Mouse (Mus musculus): ENCODE measurements around the gene A830031A19Rik.

A830031A19Rik gene

DNA sequence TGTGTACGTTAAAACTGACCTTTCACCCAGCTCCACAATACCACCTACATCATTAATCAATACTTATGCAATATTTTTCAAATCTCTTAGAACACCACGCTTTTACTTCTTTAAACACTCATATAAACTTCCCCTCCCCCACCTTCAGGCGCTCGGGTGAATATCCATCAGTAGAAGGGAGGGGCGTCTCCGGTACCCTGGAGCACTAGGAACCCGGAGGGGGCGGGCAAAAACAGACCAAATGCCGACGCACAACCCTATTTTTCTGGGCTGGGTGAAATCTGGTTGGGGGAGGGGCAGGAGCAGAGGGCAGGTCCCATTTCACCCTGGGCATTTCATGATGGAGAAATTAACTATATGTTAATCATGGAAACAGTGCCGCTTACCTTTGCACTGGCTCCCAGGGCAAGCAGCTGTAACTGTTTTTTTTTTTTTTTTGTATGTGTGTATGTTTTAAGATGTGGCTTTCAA is at the start of gene A830031A19Rik:
Gene A830031A19Rik, minus strand, starts transcription at position 421 of the 471 bp plus-strand sequence.
- WGBS = 2% methylated on average over 11 of the region's 11 CpGs

- WGBS = 57% methylated on average over 2 of the region's 2 CpGs
These were observed 49.1 kb upstream of the A830031A19Rik start for GRCm38 (mm10) chr11:24123991-24124390.

DNA sequence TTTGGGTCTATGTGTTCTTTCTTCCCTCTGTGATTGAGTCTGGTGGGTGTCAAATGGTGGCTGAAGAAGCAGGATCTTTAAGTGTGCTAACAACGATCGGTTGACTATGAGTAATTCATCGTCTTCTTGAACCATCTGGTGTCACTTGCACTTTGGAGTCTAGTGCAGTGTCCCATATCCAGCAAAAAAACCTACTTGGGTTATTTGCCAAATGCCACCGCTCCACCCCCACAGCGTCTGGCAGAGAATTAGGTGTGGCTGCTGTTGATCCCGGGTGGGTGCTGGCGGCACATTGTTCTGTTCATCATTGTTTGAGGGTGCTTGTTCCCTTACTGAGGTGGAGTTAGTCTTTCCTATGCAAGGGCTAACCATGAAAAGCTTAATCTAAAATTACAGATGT is 48.0 kb upstream of the A830031A19Rik start:
- 50% methylated on average over 7 of the region's 7 CpGs for WGBS

DNA sequence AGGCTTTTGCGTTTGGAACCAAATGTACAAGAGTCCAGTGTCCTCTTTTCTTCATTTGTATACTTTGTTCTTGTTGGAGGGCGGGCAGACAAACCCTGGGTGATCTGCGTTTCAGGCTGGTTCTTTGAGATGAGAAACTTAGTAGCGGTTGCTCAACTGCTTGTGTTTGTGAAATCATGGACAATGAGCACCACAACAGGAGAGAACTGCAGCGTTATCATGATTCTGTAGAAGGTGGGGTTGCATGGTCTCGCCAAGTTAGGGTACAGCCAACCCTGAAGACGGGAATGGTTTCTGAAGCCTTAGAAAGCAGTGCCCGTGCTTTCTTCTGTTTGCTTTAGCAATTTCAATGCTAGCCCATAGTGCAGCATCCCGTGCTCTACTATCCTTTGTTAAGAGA is 46.3 kb upstream of the A830031A19Rik start:
- 60% methylated on average over 9 of the region's 9 CpGs for WGBS

GRCm38 (mm10) chr11:24116582-24117318 is 41.9 kb upstream of the A830031A19Rik start:
- 62% methylated on average over 7 of the region's 7 CpGs for WGBS

DNA sequence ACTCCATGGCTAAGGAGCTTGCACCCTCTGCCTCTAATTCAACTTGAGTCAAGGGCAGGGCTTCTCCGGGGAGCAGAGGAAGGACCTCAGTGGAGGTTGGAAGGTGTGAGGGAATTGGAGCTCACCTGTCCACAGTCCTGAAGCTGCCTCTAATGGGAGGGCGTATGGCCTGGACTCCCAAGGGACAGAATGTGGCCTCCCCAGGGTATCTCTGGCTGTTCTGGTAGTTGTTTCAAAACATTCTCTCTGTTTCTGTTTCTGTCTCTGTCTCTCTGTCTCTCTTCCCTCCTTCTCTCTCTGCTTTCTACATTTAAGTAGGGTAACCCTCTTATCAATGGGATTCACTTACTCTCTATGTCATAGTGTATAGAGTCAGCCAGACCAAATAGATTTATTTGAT is 41.2 kb upstream of the A830031A19Rik start:
- 93% methylated on average over 2 of the region's 2 CpGs for WGBS

DNA sequence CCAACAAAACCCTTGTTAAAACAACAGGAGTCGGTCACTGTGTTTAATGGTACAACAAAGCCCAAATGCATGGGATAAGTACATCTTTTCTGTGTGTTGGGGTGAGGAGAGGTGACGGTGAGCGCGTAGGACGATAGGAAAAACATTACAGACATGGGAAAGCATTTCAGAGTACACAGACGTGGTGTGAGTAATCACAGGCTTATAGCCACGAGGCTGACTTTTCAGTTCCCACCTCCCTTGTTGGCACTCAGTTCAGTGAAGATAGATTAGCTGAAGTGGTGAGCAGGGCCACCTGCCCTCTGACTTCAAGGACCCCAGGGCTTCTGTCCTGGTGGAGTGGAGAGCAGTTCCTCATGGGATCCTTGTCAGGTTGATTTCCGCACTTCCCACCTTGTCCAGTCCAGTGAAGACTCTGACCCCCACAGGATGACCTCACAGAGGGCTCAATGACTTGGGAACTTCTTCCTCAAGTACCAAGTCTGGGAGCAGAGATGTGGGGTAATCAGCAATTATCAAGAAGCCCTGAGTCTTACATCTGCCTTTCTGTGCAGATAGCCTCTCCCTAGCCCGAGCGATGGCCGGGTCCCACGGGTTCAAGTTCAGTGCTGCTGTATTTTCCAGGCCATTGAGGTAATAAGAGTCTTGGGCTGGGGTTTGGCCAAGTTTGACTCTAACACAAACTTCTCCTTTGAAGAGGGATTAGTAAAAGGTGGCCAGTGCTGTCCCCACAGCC is 40.3 kb upstream of the A830031A19Rik start:
- 76% methylated on average over 12 of the region's 12 CpGs for WGBS

DNA sequence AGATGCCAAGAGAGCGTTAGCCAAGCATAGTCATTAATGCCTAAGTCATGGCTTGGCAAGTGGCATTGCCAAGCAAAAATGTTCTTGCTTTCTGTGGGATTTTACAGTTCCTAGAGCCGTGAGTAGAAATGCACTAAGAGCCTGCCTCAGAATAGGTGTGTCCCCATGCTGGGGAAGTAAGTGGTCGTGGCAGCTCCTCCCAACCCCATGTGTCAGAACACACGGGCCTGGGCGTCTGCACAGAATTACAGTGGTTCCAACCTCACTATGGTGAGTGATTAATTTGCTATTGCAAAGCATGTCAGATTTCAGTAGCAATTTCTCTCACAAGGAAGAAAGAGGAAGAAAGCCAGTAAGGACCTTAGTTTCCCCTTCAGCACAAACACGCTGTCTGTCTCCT is 36.9 kb upstream of the A830031A19Rik start:
- 51% methylated on average over 6 of the region's 6 CpGs for WGBS

- 50% methylated on average over 2 of the region's 2 CpGs for WGBS
These were observed 35.3 kb upstream of the A830031A19Rik start for GRCm38 (mm10) chr11:24110113-24110512.

GRCm38 (mm10) chr11:24109388-24109787 is 34.5 kb upstream of the A830031A19Rik start:
- 86% methylated on average over 3 of the region's 3 CpGs for WGBS

DNA sequence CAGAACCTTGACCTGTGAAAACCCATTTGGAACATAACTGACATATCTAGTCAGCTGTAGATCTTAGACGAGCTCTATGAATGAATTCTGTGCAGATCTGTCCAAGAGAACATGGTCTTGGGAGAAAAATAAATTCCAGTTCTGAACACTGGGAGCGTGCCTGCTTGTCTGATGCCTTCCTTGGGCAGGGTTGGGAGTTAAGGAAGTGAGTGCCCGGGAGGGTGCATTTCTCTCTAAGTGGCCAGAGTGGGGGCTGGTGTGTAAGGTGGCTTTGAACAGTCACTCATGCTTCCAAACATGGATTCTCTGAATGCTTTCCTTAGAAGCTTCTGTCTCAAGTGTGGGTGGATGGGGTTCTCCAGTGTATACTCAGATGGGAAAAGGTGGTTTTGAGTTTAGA is 34.1 kb upstream of the A830031A19Rik start:
- WGBS = 47% methylated on average over 3 of the region's 3 CpGs

GRCm38 (mm10) chr11:24107414-24107813 is 32.6 kb upstream of the A830031A19Rik start:
- WGBS = 46% methylated on average over 5 of the region's 5 CpGs

GRCm38 (mm10) chr11:24103128-24103742 is 28.4 kb upstream of the A830031A19Rik start:
- 67% methylated on average over 6 of the region's 6 CpGs for WGBS

DNA sequence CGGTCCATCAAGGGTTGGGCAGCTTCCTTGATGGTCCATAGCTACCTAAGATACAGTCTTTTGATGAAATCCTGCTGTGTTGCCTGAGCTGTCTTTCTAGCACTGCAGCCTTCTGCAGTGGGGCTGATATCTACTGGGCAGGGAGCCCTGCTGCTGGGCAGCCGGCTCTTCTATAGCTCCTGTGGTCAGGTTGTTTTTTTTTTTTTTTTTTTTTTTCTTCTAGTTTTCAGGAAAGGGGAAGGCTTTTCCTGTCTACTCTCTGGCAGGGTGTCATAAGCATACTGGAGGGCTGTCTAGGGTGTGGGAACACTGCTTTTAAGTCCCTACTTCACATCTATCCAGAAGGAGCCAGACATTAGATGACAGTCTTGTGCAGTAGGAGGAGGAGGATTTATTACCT is 27.5 kb upstream of the A830031A19Rik start:
- 51% methylated on average over 2 of the region's 2 CpGs for WGBS

- WGBS = 77% methylated on average over 3 of the region's 3 CpGs
These were observed 26.8 kb upstream of the A830031A19Rik start for GRCm38 (mm10) chr11:24101625-24102024.

DNA sequence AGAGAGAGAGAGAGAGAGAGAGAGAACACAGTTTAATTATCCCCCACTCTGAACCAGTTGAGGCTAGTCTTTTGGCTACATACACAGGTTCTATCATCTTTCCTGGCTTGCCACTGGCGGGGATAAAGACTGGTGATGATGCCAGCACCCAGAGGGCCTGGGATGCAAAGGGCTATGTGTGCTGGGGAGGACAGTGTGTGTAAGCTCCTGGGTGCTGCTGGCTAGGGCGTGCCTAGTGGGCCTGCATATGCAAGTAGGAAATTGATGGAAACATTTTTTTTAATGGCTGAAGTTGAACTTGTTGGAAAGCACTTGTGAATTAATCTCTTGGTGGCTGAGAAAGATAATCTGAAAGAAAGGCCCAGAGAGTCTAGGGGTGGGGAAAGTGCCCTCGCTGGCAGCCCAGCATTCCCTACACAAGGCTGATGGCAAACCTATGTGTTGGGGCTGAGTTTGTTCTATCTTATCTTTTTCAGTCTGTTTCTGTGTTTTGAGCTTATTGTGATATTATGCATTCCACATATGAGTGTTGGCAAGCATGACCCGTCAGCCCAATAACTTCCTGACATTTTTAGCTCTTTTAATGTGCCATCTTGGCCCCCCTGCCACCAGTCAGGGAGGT is 25.7 kb upstream of the A830031A19Rik start:
- WGBS = 56% methylated on average over 4 of the region's 4 CpGs

- 22% methylated on average over 7 of the region's 7 CpGs for WGBS
These were observed 25.0 kb upstream of the A830031A19Rik start for GRCm38 (mm10) chr11:24099886-24100293.

- WGBS = 44% methylated on average over 10 of the region's 10 CpGs
These were observed 24.4 kb upstream of the A830031A19Rik start for GRCm38 (mm10) chr11:24099215-24099614.

- 37% methylated on average over 3 of the region's 3 CpGs for WGBS
These were observed 23.8 kb upstream of the A830031A19Rik start for GRCm38 (mm10) chr11:24098662-24099061.

- 50% methylated on average over 5 of the region's 5 CpGs for WGBS
These were observed 23.2 kb upstream of the A830031A19Rik start for GRCm38 (mm10) chr11:24098069-24098468.

DNA sequence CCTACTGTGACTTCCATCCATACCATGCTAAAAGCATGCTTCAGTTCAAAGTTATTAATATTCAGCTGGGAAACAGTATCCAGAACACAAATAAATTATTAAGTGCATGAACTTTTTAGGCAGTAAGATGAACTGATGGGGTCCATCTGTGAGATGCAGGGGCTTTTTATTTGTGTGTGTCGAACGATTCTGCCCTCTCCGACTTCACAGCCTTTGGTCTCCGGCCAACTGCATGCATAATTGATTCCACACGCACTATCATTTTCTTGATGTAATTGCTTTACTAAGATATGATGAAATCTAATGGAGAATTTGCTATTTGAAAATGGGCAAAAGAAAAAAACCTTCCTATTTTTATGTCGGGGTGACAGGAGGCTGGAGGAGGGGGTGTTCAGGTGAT is 22.2 kb upstream of the A830031A19Rik start:
- WGBS = 38% methylated on average over 6 of the region's 6 CpGs

- WGBS = 43% methylated on average over 6 of the region's 6 CpGs
These were observed 21.6 kb upstream of the A830031A19Rik start for GRCm38 (mm10) chr11:24096483-24096882.

Measured in cerebral cortex, adult 2 months (tissue).